Mouse (Mus musculus) midbrain, embryonic 15.5 days (tissue): ENCODE data around the gene Ces1a. TPM values are rescaled to one million over a fixed set of nuclear protein-coding genes. Genes with fewer than 3 reads are reported as not detected.

Experiments used
- ATAC-seq: fragments of 200-750 bp; cut with Nextera tagmentation; replicated peaks from 2 replicates; pipeline ENCODE4 v1.8.0; 2017; ENCODE audit warnings: moderate TSS enrichment
- H3K27ac ChIP-seq: fragments of 300-500 bp; sonication (generic); 2 replicates; pipeline ENCODE4 v1.5.1; 2015; ENCODE audit warnings: mild to moderate bottlenecking, inconsistent platforms
- H3K27me3 ChIP-seq: fragments of 300-500 bp; sonication (generic); replicated peaks from 2 replicates; pipeline ENCODE4 v1.6.1; 2015; ENCODE audit warnings: inconsistent platforms
- H3K36me3 ChIP-seq: fragments of 300-500 bp; sonication (generic); replicated peaks from 2 replicates; pipeline ENCODE4 v1.6.1; 2015; ENCODE audit warnings: inconsistent platforms
- H3K4me1 ChIP-seq: fragments of 300-500 bp; sonication (generic); 2 replicates; pipeline ENCODE4 v1.6.1; 2015; ENCODE audit warnings: inconsistent platforms
- H3K4me2 ChIP-seq: fragments of 300-500 bp; sonication (generic); 2 replicates; pipeline ENCODE4 v1.6.1; 2015; ENCODE audit warnings: inconsistent platforms, mild to moderate bottlenecking, moderate library complexity
- H3K4me3 ChIP-seq: fragments of 300-500 bp; sonication (generic); 2 replicates; pipeline ENCODE4 v1.5.1; 2015; ENCODE audit warnings: mild to moderate bottlenecking, inconsistent platforms
- H3K9ac ChIP-seq: fragments of 300-500 bp; sonication (generic); 2 replicates; pipeline ENCODE4 v1.6.1; 2015; ENCODE audit warnings: mild to moderate bottlenecking, inconsistent platforms
- H3K9me3 ChIP-seq: fragments of 300-500 bp; sonication (generic); 2 replicates; pipeline ENCODE4 v1.6.1; 2016; ENCODE audit warnings: inconsistent platforms
- WGBS: fragments of 180-500 bp; shearing (Covaris S2); methylation state at CpG from one replicate; pipeline ENCODE4 v1.1.7; 2015; ENCODE audit warnings: mixed read lengths; 5-methylcytosine and 5-hydroxymethylcytosine counted together
- polyA plus RNA-seq: library from polyadenylated mRNA; unstranded; fragments of >200 nt; fragmentation: Nextera tagmentation; extraction: Ambion mirVana; gene quantifications from 2 replicates; pipeline ENCODE4 v1.2.1, GENCODE M21; 2015

Ces1a gene
- polyA plus RNA-seq, 1 experiment from 2014 or later, result not detected

GRCm38 (mm10) chr8:92976656-92977055 is 71.3 kb downstream of the Ces1a start:
- ATAC-seq, result no peak
- Histone ChIP-seq H3K27me3 (no peaks in the 10 kb centered on the region), H3K36me3 (no peaks in the 10 kb centered on the region), H3K27ac (no peak overlapping the region), H3K4me3 (no peak overlapping the region), H3K9me3 (no peaks in the 10 kb centered on the region), H3K4me2 (no peak overlapping the region), H3K4me1 (no peaks in the 10 kb centered on the region), H3K9ac (no peak overlapping the region)
- 93% methylated on average over 5 of the region's 5 CpGs for WGBS

- H3K27me3 ChIP-seq, result no peaks in the 10 kb centered on the region
- H3K4me3 ChIP-seq, result no peak overlapping the region
- H3K4me1 ChIP-seq, result no peaks in the 10 kb centered on the region
- no peak overlapping the region for H3K9ac ChIP-seq
- H3K9me3 ChIP-seq, result no peaks in the 10 kb centered on the region
- no peak overlapping the region for H3K4me2 ChIP-seq
- H3K27ac ChIP-seq, result no peak overlapping the region
- WGBS, result 68% methylated on average over 5 of the region's 5 CpGs
- no peaks in the 10 kb centered on the region for H3K36me3 ChIP-seq
- ATAC-seq, result no peak
Observed at GRCm38 (mm10) chr8:92972949-92973348, 75.0 kb downstream of the Ces1a start.

Other genes starting within 250 kb of the Ces1a start
- gene Mmp2, start 220.9 kb downstream of the Ces1a start, polyA plus RNA-seq, result 22.3 and 22.7 TPM in 2 replicates
- gene Lpcat2, start 192.9 kb downstream of the Ces1a start, polyA plus RNA-seq, result 7.3 and 8.9 TPM in 2 replicates
- gene Capns2, start 146.8 kb downstream of the Ces1a start, polyA plus RNA-seq, result 0.23 and 0.45 TPM in 2 replicates
- 0.89 and 3.5 TPM in 2 replicates for gene Slc6a2, start 88.1 kb downstream of the Ces1a start, polyA plus RNA-seq
- gene Ces1b, start 31.8 kb upstream of the Ces1a start, polyA plus RNA-seq, result not detected in 2 replicates
- gene Ces1c, start 83.1 kb upstream of the Ces1a start, polyA plus RNA-seq, result not detected in 2 replicates
- 0.25 and 0.46 TPM in 2 replicates for gene Ces1d, start 149.6 kb upstream of the Ces1a start, polyA plus RNA-seq
- gene Ces1e, start 181.4 kb upstream of the Ces1a start, polyA plus RNA-seq, result not detected in 2 replicates
- not detected in 2 replicates for gene Ces1f, start 231.6 kb upstream of the Ces1a start, polyA plus RNA-seq